Mouse (Mus musculus) erythroid progenitor cell, adult 5-6 weeks (primary cell): Measurements from ENCODE around the gene Glis3. TPM values are rescaled to one million over a fixed set of nuclear protein-coding genes. Genes with fewer than 3 reads are reported as not detected.

Experiments used
- ATAC-seq: replicated peaks from 2 replicates; pipeline ENCODE4 v1.8.0; 2016; ENCODE audit warnings: moderate number of reproducible peaks, mild to moderate bottlenecking, moderate TSS enrichment, inconsistent platforms; ENCODE audit not compliant: poor library complexity, low FRiP score, severe bottlenecking
- total RNA-seq, 2 experiments: library from RNA; stranded (forward) in 1 of 2; stranded (reverse) in 1 of 2; fragments of 150-400 nt in 1 of 2; fragments of 186-747, 209-891 nt in 1 of 2; gene quantifications; 2 replicates each; pipeline versions ENCODE4 v1.2.3 to v1.2.4; 2015 to 2017; ENCODE audit warnings: low replicate concordance in 2 of 2

Glis3 gene
- total RNA-seq, 2 experiments from 2014 or later: 6.3 TPM; not detected in 1

- ATAC-seq: no peak
Observed at GRCm38 (mm10) chr19:28365897-28366296, 314.0 kb downstream of the Glis3 start.

- no peak for ATAC-seq
Observed at GRCm38 (mm10) chr19:28360884-28361283, 319.0 kb downstream of the Glis3 start.

GRCm38 (mm10) chr19:28357595-28357994 lies 322.3 kb downstream of the Glis3 start:
- no peak for ATAC-seq

GRCm38 (mm10) chr19:28351068-28352066 lies 328.5 kb downstream of the Glis3 start:
- ATAC-seq: no peak

DNA sequence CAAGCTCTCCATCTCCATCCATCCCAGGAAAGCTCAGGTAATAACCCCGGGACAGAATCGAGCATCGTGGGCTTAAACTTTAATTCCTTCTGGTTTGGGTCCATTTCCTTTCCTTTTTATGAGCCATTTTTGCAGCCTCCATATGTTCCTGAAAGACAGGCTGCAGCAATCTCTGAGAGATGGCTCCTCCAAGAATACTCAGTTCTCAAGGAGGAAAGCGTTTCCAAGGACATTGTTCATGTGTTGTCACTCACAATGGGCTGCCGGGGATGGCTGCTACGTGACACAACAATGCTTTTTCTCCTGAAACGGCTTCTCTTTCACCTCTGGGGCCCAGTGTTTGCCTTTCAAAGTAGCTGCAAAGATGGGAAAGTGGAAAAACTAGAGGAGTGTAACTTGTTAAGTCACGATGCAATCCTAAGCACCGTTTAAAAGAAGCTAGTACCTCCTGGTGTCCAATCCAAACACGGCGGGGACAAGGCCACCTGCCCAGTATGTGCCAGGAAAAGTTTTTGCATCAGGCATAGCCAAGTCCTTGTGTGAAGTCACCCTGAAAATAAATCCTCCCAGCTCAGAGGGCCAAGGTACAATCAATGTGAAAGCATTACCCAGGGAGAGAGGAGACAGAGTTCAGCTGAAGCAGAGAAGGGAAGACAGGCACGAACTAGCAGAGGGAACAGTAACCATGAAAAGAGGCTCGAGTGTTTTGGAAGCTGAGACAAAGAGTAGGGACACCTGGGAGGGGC lies 332.6 kb downstream of the Glis3 start:
- ATAC-seq: no peak

GRCm38 (mm10) chr19:28343640-28344039 lies 336.2 kb downstream of the Glis3 start:
- no peak for ATAC-seq

DNA sequence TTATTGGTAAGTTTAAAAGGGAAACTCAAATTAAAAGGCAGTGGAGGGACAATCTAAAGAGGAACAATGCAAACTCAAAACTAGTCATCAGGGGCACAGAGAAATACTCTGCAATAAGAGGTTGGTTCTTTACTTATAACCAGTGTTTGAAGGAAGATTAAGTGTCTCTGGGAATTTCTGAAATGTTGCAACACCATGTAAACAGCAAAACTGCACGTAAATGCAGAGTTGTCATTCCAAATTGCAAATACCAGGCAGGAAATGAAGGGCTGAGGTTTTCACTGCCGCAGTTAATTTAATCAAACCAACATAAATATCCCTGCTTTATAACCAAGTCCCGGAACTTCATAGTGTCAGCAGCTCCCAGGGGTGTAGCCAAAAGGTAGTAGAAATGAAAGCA lies 342.3 kb downstream of the Glis3 start:
- ATAC-seq: no peak

DNA sequence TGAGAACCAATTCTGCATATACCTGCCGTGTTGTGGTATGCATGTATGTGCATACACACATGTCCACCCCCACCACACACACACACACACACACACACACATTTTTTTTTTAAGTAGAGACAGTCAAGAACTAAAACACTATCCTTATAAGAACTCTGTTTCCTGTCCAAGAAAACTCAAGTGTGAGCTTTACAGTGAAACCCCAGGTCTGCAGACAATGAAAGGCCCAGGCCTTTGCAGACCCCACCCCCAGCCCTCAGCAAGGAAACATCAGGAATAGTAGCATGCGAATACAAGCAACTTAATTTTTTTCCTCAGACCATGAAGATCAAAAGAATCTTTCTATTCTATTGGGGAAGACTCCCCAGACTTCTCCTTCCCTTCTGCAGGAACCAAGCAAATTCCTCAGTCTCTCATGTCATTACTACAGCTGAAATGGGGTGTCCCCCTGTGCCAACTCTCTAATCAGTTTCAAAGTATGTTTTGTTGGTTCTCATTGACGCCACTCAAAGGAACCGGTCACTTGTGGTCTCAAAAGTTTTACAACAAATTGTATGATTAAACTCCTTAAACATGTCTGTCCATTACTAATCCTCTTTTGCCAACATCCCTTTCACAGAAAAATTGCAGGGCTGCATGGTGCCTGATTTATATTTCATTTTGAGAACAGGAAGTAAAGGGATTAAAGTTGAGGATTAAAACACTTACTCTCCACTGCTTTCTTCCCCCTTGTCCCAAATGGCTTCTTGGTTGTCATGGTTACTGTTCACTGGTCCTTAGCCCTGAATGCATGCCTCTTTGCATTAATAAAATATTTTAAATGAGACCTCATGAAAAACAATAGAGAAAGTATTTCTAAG lies 343.0 kb downstream of the Glis3 start:
- no peak for ATAC-seq

DNA sequence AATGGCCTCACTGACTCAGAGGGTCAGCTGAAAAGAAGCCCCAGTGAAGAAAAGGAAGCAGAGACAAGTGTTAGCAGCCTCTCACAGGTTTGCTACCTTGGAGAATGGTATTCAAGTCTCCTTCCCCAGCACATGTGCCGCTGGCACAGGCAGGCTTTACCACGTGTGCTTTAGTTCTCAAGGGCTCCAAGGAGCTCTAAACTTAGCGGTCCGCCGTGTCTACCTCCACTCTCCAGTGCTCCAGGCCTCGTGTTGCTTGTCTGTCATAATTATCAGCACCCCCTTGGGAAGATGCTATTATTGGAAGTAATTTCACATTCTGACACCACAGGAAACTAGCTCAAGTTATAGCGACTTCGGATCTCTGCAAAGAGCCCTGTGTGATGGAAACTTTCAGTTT lies 344.0 kb downstream of the Glis3 start:
- ATAC-seq: no peak

DNA sequence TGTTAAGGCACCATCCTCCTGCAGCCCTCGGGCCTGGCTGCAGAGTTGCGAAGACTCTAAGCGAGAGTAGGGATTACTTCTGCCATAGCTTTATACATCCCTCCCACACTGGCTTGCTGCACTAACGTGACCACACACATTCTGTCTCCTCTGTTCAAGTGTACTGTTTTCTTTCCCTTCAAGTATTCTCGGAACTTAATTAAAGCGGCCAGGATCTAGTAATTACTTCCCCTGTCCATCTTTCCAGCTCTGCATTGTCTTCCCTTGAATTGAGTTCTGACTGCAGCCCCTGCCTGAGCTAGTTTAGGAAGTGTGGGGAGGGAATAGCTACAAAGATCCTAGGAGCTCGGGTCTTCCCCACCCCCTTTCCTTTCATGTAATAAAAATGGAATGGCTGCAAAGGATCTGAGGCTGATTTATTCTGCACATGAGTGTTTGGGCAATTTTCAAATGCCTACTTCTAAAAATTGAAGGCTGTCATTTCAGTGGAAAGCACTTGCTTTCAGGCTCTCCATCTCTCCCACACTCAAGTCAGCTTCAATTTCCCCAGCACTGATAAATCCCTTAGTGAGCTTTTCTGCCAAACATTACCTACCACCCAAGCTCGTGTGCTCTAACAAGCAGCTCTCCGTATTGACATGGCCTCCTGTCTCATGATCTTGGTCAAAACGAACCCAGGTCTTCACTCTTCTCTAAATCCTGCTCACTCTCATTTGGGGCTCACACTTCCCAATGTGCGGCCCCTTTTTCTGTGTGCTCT lies 346.7 kb downstream of the Glis3 start:
- ATAC-seq: no peak

- no peak for ATAC-seq
Observed at GRCm38 (mm10) chr19:28328444-28329110, 351.3 kb downstream of the Glis3 start.

- ATAC-seq: no peak
Observed at GRCm38 (mm10) chr19:28327536-28327935, 352.3 kb downstream of the Glis3 start.

- ATAC-seq: no peak
Observed at GRCm38 (mm10) chr19:28306036-28306435, 373.8 kb downstream of the Glis3 start.

DNA sequence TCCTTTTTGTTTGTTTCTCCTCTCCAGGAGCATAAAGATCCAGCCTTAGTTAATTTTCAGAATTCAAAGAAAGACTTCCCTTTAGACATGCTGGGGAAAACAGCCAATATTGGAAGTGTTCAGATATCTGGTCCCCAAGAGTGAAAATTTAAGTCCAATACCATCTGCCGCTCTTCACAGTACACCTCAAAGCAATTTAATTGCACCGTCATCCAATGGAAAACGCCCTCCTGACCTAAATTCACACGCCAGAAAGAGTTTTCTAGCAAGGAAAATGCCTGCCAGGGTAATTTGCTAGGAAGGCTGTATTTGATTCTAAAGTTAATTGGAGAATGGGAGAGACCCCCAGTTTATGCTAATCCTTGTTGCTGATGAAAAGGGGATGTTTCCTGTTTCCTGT lies 374.4 kb downstream of the Glis3 start:
- no peak for ATAC-seq

DNA sequence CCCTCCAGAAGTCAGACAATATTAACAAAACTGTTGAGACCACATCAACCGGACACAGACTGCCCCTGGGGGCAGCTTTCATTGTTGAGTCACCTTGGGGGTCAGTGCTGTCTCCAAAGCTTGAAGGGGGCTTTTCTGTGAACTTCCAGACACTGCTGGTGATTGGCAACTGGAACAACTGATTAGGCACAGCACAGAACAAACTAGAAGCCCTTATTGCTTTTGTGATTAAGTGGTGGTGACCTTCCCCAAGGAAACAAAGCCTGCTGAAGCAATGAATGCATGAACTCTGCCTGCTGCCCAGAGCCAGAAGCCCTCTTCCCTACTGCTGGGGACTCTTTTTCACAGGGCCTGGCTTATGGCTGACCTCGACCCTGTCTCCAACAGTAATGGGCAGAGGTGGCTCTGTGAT lies 377.0 kb downstream of the Glis3 start:
- ATAC-seq: no peak

DNA sequence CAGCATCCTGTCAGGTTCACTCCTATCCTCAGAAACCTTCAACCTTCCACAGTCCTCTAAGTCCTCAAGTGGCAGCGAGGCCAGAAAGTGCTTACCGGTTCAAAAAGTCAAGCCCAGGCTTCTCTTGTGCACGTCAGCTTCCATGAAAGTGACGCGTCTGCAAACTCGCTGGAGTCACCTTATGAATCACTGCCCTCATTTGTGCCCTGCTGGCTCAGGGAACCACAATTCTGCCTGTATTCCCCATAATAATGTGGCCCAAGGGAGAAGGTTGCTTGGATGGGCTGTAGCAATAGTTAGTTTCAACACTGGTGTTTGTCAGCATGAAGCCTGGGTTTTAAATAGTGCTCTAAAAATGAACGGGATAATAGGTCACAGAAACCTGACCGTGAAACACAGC lies 379.7 kb downstream of the Glis3 start:
- no peak for ATAC-seq

DNA sequence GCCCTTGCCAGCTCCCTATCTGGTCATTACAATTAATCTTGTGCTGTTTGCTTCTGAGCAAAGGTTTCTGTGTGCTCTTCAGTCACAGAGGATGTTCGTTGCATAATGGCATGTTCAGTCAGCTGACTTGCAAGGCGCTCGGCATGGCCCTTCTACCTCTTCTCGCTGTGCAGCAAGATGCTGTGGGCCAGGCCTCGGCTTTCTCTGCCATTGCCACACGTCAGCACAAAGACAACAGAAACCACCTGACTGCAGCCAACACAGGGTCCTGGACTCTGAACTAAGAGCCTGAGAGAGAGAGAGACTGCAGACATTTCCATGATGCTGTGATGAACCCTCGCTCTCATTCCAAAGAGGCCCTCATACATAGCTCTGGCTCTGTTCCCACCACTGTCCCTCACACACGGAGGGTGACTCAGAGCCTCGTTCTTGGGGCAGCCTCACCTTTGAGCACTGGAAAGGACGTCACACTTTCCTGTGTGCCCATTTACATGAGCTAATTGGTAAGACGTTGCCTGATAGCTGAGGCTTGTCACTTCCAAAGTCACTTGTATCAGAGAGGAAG lies 380.6 kb downstream of the Glis3 start:
- ATAC-seq: no peak

DNA sequence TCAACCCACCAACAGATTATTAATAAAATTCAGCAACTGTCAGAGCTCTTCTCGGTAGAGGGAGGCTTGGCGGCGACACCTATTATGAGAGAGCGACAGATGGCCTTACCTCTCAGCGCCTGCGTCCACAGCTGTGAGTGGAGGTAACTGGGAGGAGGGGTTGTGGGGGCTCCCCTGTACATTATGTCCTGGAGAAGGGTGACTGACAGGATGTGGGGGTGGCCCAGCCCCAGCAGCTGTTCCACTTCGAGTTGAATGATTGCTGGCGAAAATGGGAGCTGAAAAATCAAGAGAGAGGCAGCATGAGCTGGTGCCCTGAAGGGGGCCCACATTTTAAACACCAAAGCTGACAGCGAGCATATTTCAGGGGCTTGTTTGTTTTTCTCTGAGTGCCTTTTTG lies 381.2 kb downstream of the Glis3 start:
- no peak for ATAC-seq
